Mouse (Mus musculus): ENCODE results near the gene Crip2.

GRCm38 (mm10) chr12:113147481-113147880 lies 7.4 kb downstream of the Crip2 start:
- TF ChIP-seq CTCF (IDR thresholded peaks at IDR 0.05; ENCODE audit: insufficient read depth, low read length) (no peak), POLR2A (IDR thresholded peaks at IDR 0.05; ENCODE audit: borderline replicate concordance, extremely low read depth, low read depth, low read length) (no peak)
